Mouse (Mus musculus) erythroblast, embryonic 14.5 days (primary cell): ENCODE data around the gene Etv3.

Experiments used
- GATA1 ChIP-seq: IDR thresholded peaks from 2 replicates; pipeline ENCODE4 v1.6.1; 2012; ENCODE audit warnings: low read length, inconsistent platforms, mixed read lengths
- TAL1 ChIP-seq: IDR thresholded peaks from 3 replicates; pipeline ENCODE4 v1.6.1; 2012; ENCODE audit warnings: low read length, inconsistent platforms, mixed read lengths

GRCm38 (mm10) chr3:87499072-87499471 lies 26.1 kb upstream of the Etv3 start:
- TF ChIP-seq GATA1 (no peak), TAL1 (no peak)
